Mouse (Mus musculus): ENCODE results near the gene Omg. TPM values are rescaled to one million over a fixed set of nuclear protein-coding genes. Genes with fewer than 3 reads are reported as not detected.

The Omg gene
- polyA plus RNA-seq, 1 experiment from 2014 or later, result 0.21 TPM

GRCm38 (mm10) chr11:79452966-79453365 is 50.9 kb downstream of the Omg start:
- H3K4me1 ChIP-seq, result no peaks in the 10 kb centered on the region
- peaks cover 65% of the 10 kb centered on the region for H3K36me3 ChIP-seq
- no peak overlapping the region for H3K9ac ChIP-seq
- H3K4me3 ChIP-seq, result no peak overlapping the region
- H3K27me3 ChIP-seq, result no peaks in the 10 kb centered on the region
- no peak overlapping the region for H3K4me2 ChIP-seq
- ATAC-seq (ENCODE audit: insufficient number of reproducible peaks, insufficient read depth, low FRiP score, low TSS enrichment, low read depth), result no peak
- no peaks in the 10 kb centered on the region for H3K9me3 ChIP-seq
- no peak overlapping the region for H3K27ac ChIP-seq

Other genes starting within 250 kb of the Omg start
- gene Wsb1, start 249.4 kb downstream of the Omg start, polyA plus RNA-seq (2015; fragmentation: Nextera tagmentation; extraction: Ambion mirVana), result 339 and 403 TPM in 2 replicates
- not detected in 2 replicates for gene Gm9964, start 207.2 kb downstream of the Omg start, polyA plus RNA-seq (2015; fragmentation: Nextera tagmentation; extraction: Ambion mirVana)
- gene Nf1, start 164.4 kb downstream of the Omg start, polyA plus RNA-seq (2015; fragmentation: Nextera tagmentation; extraction: Ambion mirVana), result 7.8 and 8.6 TPM in 2 replicates
- 0.41 and 0.70 TPM in 2 replicates for gene Evi2b, start 19.7 kb upstream of the Omg start, polyA plus RNA-seq (2015; fragmentation: Nextera tagmentation; extraction: Ambion mirVana)
- 1.0 and 1.4 TPM in 2 replicates for gene Evi2, start 26.5 kb upstream of the Omg start, polyA plus RNA-seq (2015; fragmentation: Nextera tagmentation; extraction: Ambion mirVana)
- 3.2 and 4.7 TPM in 2 replicates for gene Evi2a, start 26.5 kb upstream of the Omg start, polyA plus RNA-seq (2015; fragmentation: Nextera tagmentation; extraction: Ambion mirVana)
- 7.6 and 7.7 TPM in 2 replicates for gene Rab11fip4, start 87.1 kb upstream of the Omg start, polyA plus RNA-seq (2015; fragmentation: Nextera tagmentation; extraction: Ambion mirVana)